Mouse (Mus musculus) spleen, postnatal 0 days (tissue): Measurements from ENCODE around the gene Atp8b5. TPM values are rescaled to one million over a fixed set of nuclear protein-coding genes. Genes with fewer than 3 reads are reported as not detected.

Experiments used
- polyA plus RNA-seq: library from polyadenylated mRNA; unstranded; fragments of >200 nt; fragmentation: Nextera tagmentation; extraction: Ambion mirVana; gene quantifications from 2 replicates; pipeline ENCODE4 v1.2.1, GENCODE M21; 2015

Atp8b5 gene
- 0.82 and 1.6 TPM in 2 replicates for polyA plus RNA-seq

GRCm38 (mm10) chr4:43266623-43267322 lies at the start of gene Atp8b5:
Atp8b5 (plus strand) TSS chr4:43267159.

GRCm38 (mm10) chr4:43381408-43382154 lies 114.6 kb downstream of the Atp8b5 start, which contains the start of gene Rusc2:
Rusc2 (plus strand) TSS chr4:43381979.

Other genes starting within 250 kb of the Atp8b5 start
- 11.3 and 11.4 TPM in 2 replicates for gene Pigo, start 241.3 kb upstream of the Atp8b5 start, polyA plus RNA-seq
- gene Stoml2, start 235.4 kb upstream of the Atp8b5 start, polyA plus RNA-seq: 178 and 205 TPM in 2 replicates
- 19.4 and 20.1 TPM in 2 replicates for gene Fam214b, start 220.9 kb upstream of the Atp8b5 start, polyA plus RNA-seq
- 0.40 and 0.63 TPM in 2 replicates for gene Unc13b, start 208.2 kb upstream of the Atp8b5 start, polyA plus RNA-seq
- 3.6 and 3.9 TPM in 2 replicates for gene Rusc2, start 114.8 kb downstream of the Atp8b5 start, polyA plus RNA-seq
- not detected in 2 replicates for gene Fam166b, start 162.0 kb downstream of the Atp8b5 start, polyA plus RNA-seq
- 1.3 and 2.5 TPM in 2 replicates for gene Tesk1, start 174.8 kb downstream of the Atp8b5 start, polyA plus RNA-seq
- gene Cd72, start 187.5 kb downstream of the Atp8b5 start, polyA plus RNA-seq: 8.4 and 12.7 TPM in 2 replicates
- 0.59 and 1.4 TPM in 2 replicates for gene Sit1, start 216.6 kb downstream of the Atp8b5 start, polyA plus RNA-seq
- 42.9 and 45.9 TPM in 2 replicates for gene Ccdc107, start 225.7 kb downstream of the Atp8b5 start, polyA plus RNA-seq
- 38.1 and 40.1 TPM in 2 replicates for gene Arhgef39, start 232.5 kb downstream of the Atp8b5 start, polyA plus RNA-seq
- gene Car9, start 239.8 kb downstream of the Atp8b5 start, polyA plus RNA-seq: 3.2 and 3.7 TPM in 2 replicates